Mouse (Mus musculus) MEL (cell line): ENCODE measurements around the gene Vps11. TPM values are rescaled to one million over a fixed set of nuclear protein-coding genes. Genes with fewer than 3 reads are reported as not detected.

Experiments used
- DNase-seq: peaks from one replicate; pipeline ENCODE4 v3.0.0; 2011; ENCODE audit warnings: low read depth, low spot score
- H3K27ac ChIP-seq: 2 replicates; pipeline ENCODE4 v1.5.1; 2012; ENCODE audit warnings: low read depth, mild to moderate bottlenecking, control low read depth, low read length, moderate library complexity; ENCODE audit not compliant: control insufficient read depth
- H3K27me3 ChIP-seq, 2 experiments: fragments of 150-350 bp in 1 of 2; sonication (generic) in 1 of 2; 2 replicates each; pipeline ENCODE4 v1.6.1; 2012; ENCODE audit warnings: low read length in 2 of 2, mild to moderate bottlenecking in 2 of 2, improper control_type of control experiment in 1 of 2, moderate library complexity in 1 of 2; ENCODE audit not compliant: insufficient read depth in 2 of 2, control insufficient read depth in 1 of 2
- H3K36me3 ChIP-seq, 2 experiments: 2 replicates each; pipeline ENCODE4 v1.6.1; 2012 to 2014; ENCODE audit warnings: low read length in 2 of 2, improper control_type of control experiment in 1 of 2, inconsistent platforms in 1 of 2, mild to moderate bottlenecking in 1 of 2; ENCODE audit not compliant: insufficient read depth in 2 of 2, control insufficient read depth in 1 of 2
- H3K4me1 ChIP-seq, 2 experiments: fragments of 150-350 bp in 1 of 2; sonication (generic) in 1 of 2; 2 replicates each; pipeline ENCODE4 v1.6.1; 2012; ENCODE audit warnings: low read length in 2 of 2, improper control_type of control experiment in 1 of 2, mild to moderate bottlenecking in 1 of 2; ENCODE audit not compliant: insufficient read depth in 2 of 2, control insufficient read depth in 1 of 2
- H3K4me3 ChIP-seq, 2 experiments: fragments of 150-350 bp in 1 of 2; sonication (generic) in 1 of 2; 2 replicates each; pipeline ENCODE4 v1.5.1; 2012; ENCODE audit warnings: low read depth in 2 of 2, low read length in 2 of 2, mild to moderate bottlenecking in 2 of 2, moderate library complexity in 2 of 2, control low read depth in 1 of 2, improper control_type of control experiment in 1 of 2; ENCODE audit not compliant: control insufficient read depth in 1 of 2, insufficient read depth in 1 of 2
- H3K79me2 ChIP-seq: 2 replicates; pipeline ENCODE4 v1.6.1; 2012; ENCODE audit warnings: mild to moderate bottlenecking, low read length, moderate library complexity; ENCODE audit not compliant: control insufficient read depth, poor library complexity, insufficient read depth
- H3K9ac ChIP-seq: 2 replicates; pipeline ENCODE4 v1.6.1; 2012; ENCODE audit warnings: low read depth, mild to moderate bottlenecking, control low read depth, low read length, moderate library complexity; ENCODE audit not compliant: control insufficient read depth, poor library complexity, severe bottlenecking
- H3K9me3 ChIP-seq: fragments of 150-350 bp; sonication (generic); replicated peaks from 2 replicates; pipeline ENCODE4 v1.6.1; 2012; ENCODE audit warnings: mild to moderate bottlenecking, low read length, improper control_type of control experiment, moderate library complexity; ENCODE audit not compliant: insufficient read depth
- BHLHE40 ChIP-seq: IDR thresholded peaks from 2 replicates; pipeline ENCODE4 v1.6.1; 2012; ENCODE audit warnings: low read depth, mild to moderate bottlenecking, inconsistent platforms, low read length, improper control_type of control experiment, borderline replicate concordance
- CHD1 ChIP-seq: IDR thresholded peaks from 2 replicates; pipeline ENCODE4 v1.6.1; 2012; ENCODE audit warnings: low read depth, mild to moderate bottlenecking, inconsistent platforms, low read length, improper control_type of control experiment
- CTCF ChIP-seq, 3 experiments: IDR thresholded peaks in 2 of 3; conservative IDR thresholded peaks in 1 of 3; 2 replicates each; pipeline ENCODE4 v1.5.1; 2011 to 2012; ENCODE audit warnings: low read length in 3 of 3, low read depth in 2 of 3, mild to moderate bottlenecking in 2 of 3, improper control_type of control experiment in 1 of 3, inconsistent platforms in 1 of 3, mixed read lengths in 1 of 3, moderate library complexity in 1 of 3; ENCODE audit not compliant: control insufficient read depth in 1 of 3, insufficient read depth in 1 of 3, poor library complexity in 1 of 3, severe bottlenecking in 1 of 3
- E2F4 ChIP-seq: IDR thresholded peaks from 2 replicates; pipeline ENCODE4 v1.6.1; 2011; ENCODE audit warnings: low read depth, low read length, improper control_type of control experiment, borderline replicate concordance
- ELF1 ChIP-seq: IDR thresholded peaks from 2 replicates; pipeline ENCODE4 v1.6.1; 2014; ENCODE audit warnings: low read depth, mild to moderate bottlenecking, inconsistent platforms, low read length, improper control_type of control experiment, moderate library complexity
- ETS1 ChIP-seq: IDR thresholded peaks from 2 replicates; pipeline ENCODE4 v1.6.1; 2012; ENCODE audit warnings: low read depth, mild to moderate bottlenecking, inconsistent platforms, low read length, improper control_type of control experiment, moderate library complexity
- GABPA ChIP-seq: IDR thresholded peaks from 2 replicates; pipeline ENCODE4 v1.6.1; 2012; ENCODE audit warnings: low read depth, mild to moderate bottlenecking, inconsistent platforms, low read length, improper control_type of control experiment, moderate library complexity
- GATA1 ChIP-seq: IDR thresholded peaks from 2 replicates; pipeline ENCODE4 v1.6.1; 2011; ENCODE audit warnings: low read depth, low read length, improper control_type of control experiment
- HCFC1 ChIP-seq: IDR thresholded peaks from 2 replicates; pipeline ENCODE4 v1.6.1; 2012; ENCODE audit warnings: low read depth, mild to moderate bottlenecking, inconsistent platforms, low read length, improper control_type of control experiment, moderate library complexity
- JUND ChIP-seq: IDR thresholded peaks from 2 replicates; pipeline ENCODE4 v1.6.1; 2011; ENCODE audit warnings: low read depth, mild to moderate bottlenecking, improper control_type of control experiment, low read length
- KAT2A ChIP-seq: conservative IDR thresholded peaks from 2 replicates; pipeline ENCODE4 v1.6.1; 2012; ENCODE audit warnings: low read depth, low read length, improper control_type of control experiment, inconsistent platforms
- MAX ChIP-seq: IDR thresholded peaks from 2 replicates; pipeline ENCODE4 v1.6.1; 2011; ENCODE audit warnings: low read length, improper control_type of control experiment
- MXI1 ChIP-seq: IDR thresholded peaks from 2 replicates; pipeline ENCODE4 v1.6.1; 2011; ENCODE audit warnings: mild to moderate bottlenecking, low read depth, low read length, improper control_type of control experiment
- MYB ChIP-seq: IDR thresholded peaks from 2 replicates; pipeline ENCODE4 v1.6.1; 2011; ENCODE audit warnings: mild to moderate bottlenecking, low read depth, low read length, improper control_type of control experiment
- MYC ChIP-seq: IDR thresholded peaks from 2 replicates; pipeline ENCODE4 v1.6.1; 2011; ENCODE audit warnings: low read depth, mild to moderate bottlenecking, low read length, improper control_type of control experiment, moderate library complexity
- NELFE ChIP-seq: IDR thresholded peaks from 2 replicates; pipeline ENCODE4 v1.6.1; 2011; ENCODE audit warnings: low read depth, low read length, improper control_type of control experiment
- POLR2AphosphoS2 ChIP-seq: IDR thresholded peaks from 2 replicates; pipeline ENCODE4 v1.6.1; 2011; ENCODE audit warnings: low read length, improper control_type of control experiment
- POLR2AphosphoS5 ChIP-seq: IDR thresholded peaks from 2 replicates; pipeline ENCODE4 v1.6.1; 2012; ENCODE audit warnings: low read depth, borderline replicate concordance, mild to moderate bottlenecking, inconsistent platforms, low read length, moderate library complexity, mixed read lengths
- RCOR1 ChIP-seq: IDR thresholded peaks from 2 replicates; pipeline ENCODE4 v1.6.1; 2012; ENCODE audit warnings: low read depth, mild to moderate bottlenecking, inconsistent platforms, low read length, improper control_type of control experiment
- SIN3A ChIP-seq: IDR thresholded peaks from 2 replicates; pipeline ENCODE4 v1.6.1; 2012; ENCODE audit warnings: low read length, improper control_type of control experiment, inconsistent platforms
- SMC3 ChIP-seq: IDR thresholded peaks from 2 replicates; pipeline ENCODE4 v1.6.1; 2011; ENCODE audit warnings: low read depth, low read length, improper control_type of control experiment
- TAL1 ChIP-seq: IDR thresholded peaks from 2 replicates; pipeline ENCODE4 v1.6.1; 2012; ENCODE audit warnings: mild to moderate bottlenecking, inconsistent platforms, low read length, moderate library complexity, mixed read lengths
- TBP ChIP-seq: IDR thresholded peaks from 2 replicates; pipeline ENCODE4 v1.8.0; 2011; ENCODE audit warnings: low read depth, low read length, improper control_type of control experiment
- TCF12 ChIP-seq: IDR thresholded peaks from 2 replicates; pipeline ENCODE4 v1.6.1; 2014; ENCODE audit warnings: low read depth, mild to moderate bottlenecking, inconsistent platforms, low read length, improper control_type of control experiment, moderate library complexity
- UBTF ChIP-seq: IDR thresholded peaks from 2 replicates; pipeline ENCODE4 v1.6.1; 2012; ENCODE audit warnings: low read depth, mild to moderate bottlenecking, inconsistent platforms, low read length, improper control_type of control experiment, moderate library complexity, borderline replicate concordance; ENCODE audit not compliant: insufficient read depth
- USF2 ChIP-seq, 2 experiments: IDR thresholded peaks; 2 replicates each; pipeline ENCODE4 v1.6.1; 2011 to 2012; ENCODE audit warnings: improper control_type of control experiment in 2 of 2, low read length in 2 of 2, borderline replicate concordance in 1 of 2, inconsistent platforms in 1 of 2, low read depth in 1 of 2, mild to moderate bottlenecking in 1 of 2; ENCODE audit not compliant: insufficient read depth in 1 of 2
- ZKSCAN1 ChIP-seq: IDR thresholded peaks from 2 replicates; pipeline ENCODE4 v1.6.1; 2012; ENCODE audit warnings: low read depth, mild to moderate bottlenecking, inconsistent platforms, low read length, improper control_type of control experiment, moderate library complexity
- ZNF384 ChIP-seq: IDR thresholded peaks from 2 replicates; pipeline ENCODE4 v1.6.1; 2012; ENCODE audit warnings: low read depth, mild to moderate bottlenecking, inconsistent platforms, low read length, improper control_type of control experiment
- polyA plus RNA-seq, 2 experiments: library from polyadenylated mRNA; stranded (reverse) in 1 of 2; unstranded in 1 of 2; fragments of >175 nt in 1 of 2; fragments of >200 nt in 1 of 2; gene quantifications; 2 replicates each; pipeline versions ENCODE4 v1.2.1 to v1.2.4; 2012; ENCODE audit warnings: low replicate concordance in 2 of 2, low read depth in 1 of 2; ENCODE audit not compliant: insufficient read length in 2 of 2, insufficient read depth in 1 of 2, missing spikeins in 1 of 2
- total RNA-seq: library from RNA; depleted of rRNA; stranded (reverse); fragments of 300-350 nt; gene quantifications from 2 replicates; pipeline ENCODE4 v1.2.3, GENCODE M21; 2012

Vps11 gene
- total and polyA plus RNA-seq, 3 experiments = 18.6 to 27.1 TPM; not detected in 1

GRCm38 (mm10) chr9:44342173-44342572, 19.3 kb downstream of the Vps11 start (continued):
- no peak for TF ChIP-seq ELF1
- no peak for TF ChIP-seq POLR2AphosphoS2
- peak; percentile 86 for TF ChIP-seq TCF12
- no peak for TF ChIP-seq ZKSCAN1
- TF ChIP-seq UBTF = no peak
- no peak for TF ChIP-seq RCOR1
- TF ChIP-seq NELFE = peak; percentile 37
- no peak for TF ChIP-seq MYB
- peak; percentile 45; the same call in 1 of the 2 replicates for TF ChIP-seq ETS1
- no peak for TF ChIP-seq USF2 (IDR thresholded peaks at IDR 0.05; ENCODE audit: borderline replicate concordance in 1 of 2, insufficient read depth in 1 of 2, low read depth in 1 of 2, low read length in 2 of 2)
- TF ChIP-seq MXI1 = no peak
- TF ChIP-seq SIN3A = peak; percentile 53
- TF ChIP-seq POLR2AphosphoS5 = no peak
- TF ChIP-seq TAL1 = peak; percentile 94
- peak; percentile 17; the same call in 1 of the 2 replicates for TF ChIP-seq HCFC1

- Histone ChIP-seq H3K9me3 (no peaks in the 10 kb centered on the region), H3K9ac (peak overlapping the region; percentile 63), H3K79me2 (peaks cover 32% of the 10 kb centered on the region), H3K36me3 (peaks cover 0 to 33% of the 10 kb centered on the region in 2 experiments; a peak in 2 of 4 replicates), H3K4me3 (peak overlapping the region in 1 of 2 experiments; percentile 43; a peak in 3 of 4 replicates), H3K27ac (peak overlapping the region; percentile 83), H3K27me3 (no peaks in the 10 kb centered on the region), H3K4me1 (peaks cover 8 to 27% of the 10 kb centered on the region in 2 experiments)
- TF ChIP-seq BHLHE40 (no peak), ETS1 (no peak), POLR2AphosphoS5 (no peak), MAX (no peak), SIN3A (no peak), ZNF384 (no peak), CTCF (IDR thresholded peaks at IDR 0.05 in 2 of 3, conservative IDR thresholded peaks at IDR 0.05 in 1 of 3; ENCODE audit: control insufficient read depth in 1 of 3, insufficient read depth in 1 of 3, low read depth in 2 of 3, low read length in 3 of 3, poor library complexity in 1 of 3, severe bottlenecking in 1 of 3) (no peak), CHD1 (no peak), TBP (no peak), JUND (no peak), GABPA (no peak), TAL1 (no peak), MYC (no peak), HCFC1 (no peak), UBTF (no peak), KAT2A (no peak), SMC3 (no peak), TCF12 (no peak), GATA1 (no peak), E2F4 (no peak)
- DNase-seq = no peak
Measured at GRCm38 (mm10) chr9:44341487-44341886, 20.0 kb downstream of the Vps11 start.
